Comparison of ENCODE assay signal across 8 mouse cellular contexts in genomic region chr8:72319397-72319796, GRCm38 (mm10). TPM values are rescaled to one million over a fixed set of nuclear protein-coding genes. Genes with fewer than 3 reads are reported as not detected.
DNase-seq lines count a peak whose midpoint lies in the region; ATAC-seq and TF ChIP-seq lines count a peak whose summit lies in the region.

No protein-coding gene starts in this region.

- TF ChIP-seq CTCF in Patski (IDR thresholded peaks at IDR 0.05): no peak

- DNase-seq in kidney, adult 8-10 months: no peak
- DNase-seq in Patski (ENCODE audit: low read depth, low spot score): no peak
- peak; percentile 41 for DNase-seq in forebrain, embryonic 10.5 days (ENCODE audit: extremely low spot score, low spot score)
- peak; percentile 48 for DNase-seq in kidney, postnatal 14 days
- no peak for DNase-seq in layer of hippocampus, adult 9-11 months
- no peak for DNase-seq in right cerebral cortex, postnatal 25 days

- peak overlapping the region; percentile 65 for H3K9ac ChIP-seq in kidney, embryonic 14.5 days (ENCODE audit: low read depth, low read length)
- H3K9ac ChIP-seq in neural tube, embryonic 13.5 days: peak overlapping the region; percentile 65

- peaks cover 25% of the 10 kb centered on the region for H3K27me3 ChIP-seq in kidney, embryonic 14.5 days (ENCODE audit: control insufficient read depth, insufficient read depth, low read length)
- H3K27me3 ChIP-seq in Patski: no peaks in the 10 kb centered on the region
- peaks cover 69% of the 10 kb centered on the region for H3K27me3 ChIP-seq in forebrain, embryonic 10.5 days (ENCODE audit: poor library complexity, severe bottlenecking)
- peaks cover 63% of the 10 kb centered on the region for H3K27me3 ChIP-seq in neural tube, embryonic 13.5 days

- 2% methylated on average over 44 of the region's 48 CpGs for WGBS in kidney, embryonic 14.5 days
- WGBS in forebrain, embryonic 10.5 days: under 1% methylated on average over 44 of the region's 48 CpGs
- under 1% methylated on average over 41 of the region's 48 CpGs for WGBS in neural tube, embryonic 13.5 days

- H3K9me3 ChIP-seq in kidney, embryonic 14.5 days (ENCODE audit: control insufficient read depth, low read length): no peaks in the 10 kb centered on the region
- H3K9me3 ChIP-seq in forebrain, embryonic 10.5 days: no peaks in the 10 kb centered on the region
- no peaks in the 10 kb centered on the region for H3K9me3 ChIP-seq in neural tube, embryonic 13.5 days

- POLR2A ChIA-PET in Patski (lab: Charles Lee): interaction anchor here (0.6 to 0.9 kb wide), 2 partner anchors 52 to 90 kb away, joined by 3 read pairs; no protein-coding TSS in a partner anchor

- peak overlapping the region; percentile 59 for H3K4me3 ChIP-seq in kidney, embryonic 14.5 days (ENCODE audit: low read length)
- peak overlapping the region; percentile 55 for H3K4me3 ChIP-seq in forebrain, embryonic 10.5 days
- H3K4me3 ChIP-seq in neural tube, embryonic 13.5 days: peak overlapping the region; percentile 48

- CTCF ChIA-PET in Patski (lab: Charles Lee): interaction anchor here (0.6 kb wide), 1 partner anchor 257 kb away, joined by 3 read pairs; no protein-coding TSS in a partner anchor

- H3K36me3 ChIP-seq in kidney, embryonic 14.5 days (ENCODE audit: control insufficient read depth, insufficient read depth, low read length): no peaks in the 10 kb centered on the region
- H3K36me3 ChIP-seq in forebrain, embryonic 10.5 days (replicated peaks): no peaks in the 10 kb centered on the region
- no peaks in the 10 kb centered on the region for H3K36me3 ChIP-seq in neural tube, embryonic 13.5 days

- in situ Hi-C loops in Patski (cut with MboI; ENCODE audit: low pct_unique_long_range_greater_than_20kb): no loop called here

- no peaks in the 10 kb centered on the region; the same call in 1 of the 2 replicates for H3K4me1 ChIP-seq in kidney, embryonic 14.5 days (ENCODE audit: control insufficient read depth, insufficient read depth, low read length)
- peaks cover 38% of the 10 kb centered on the region for H3K4me1 ChIP-seq in forebrain, embryonic 10.5 days
- H3K4me1 ChIP-seq in neural tube, embryonic 13.5 days (replicated peaks): peaks cover 28% of the 10 kb centered on the region

- peak; percentile 18 for ATAC-seq in kidney, embryonic 14.5 days (ENCODE audit: low FRiP score, low TSS enrichment)
- peak; percentile 10 for ATAC-seq in Patski
- peak; percentile 28; the same call in 1 of the 2 replicates for ATAC-seq in neural tube, embryonic 13.5 days (ENCODE audit: low read depth)

- no peak overlapping the region; the same call in 1 of the 2 replicates for H3K27ac ChIP-seq in kidney, embryonic 14.5 days (ENCODE audit: low read depth, low read length)
- H3K27ac ChIP-seq in forebrain, embryonic 10.5 days: peak overlapping the region; percentile 63
- no peak overlapping the region for H3K27ac ChIP-seq in neural tube, embryonic 13.5 days (replicated peaks)

- H3K4me2 ChIP-seq in kidney, embryonic 14.5 days (replicated peaks; ENCODE audit: low read depth, low read length): peak overlapping the region; percentile 86
- H3K4me2 ChIP-seq in neural tube, embryonic 13.5 days: peak overlapping the region; percentile 84

RNA-seq across cellular contexts. Expression of gene Klf2, which starts 0.6 kb away (rescaled TPM):
- polyA plus RNA-seq in kidney, embryonic 14.5 days (2014; fragmentation: Nextera tagmentation; extraction: Ambion mirVana): 12.1 and 13.9 TPM in 2 replicates
- polyA plus RNA-seq in Patski (2021): 6.7 TPM
- 2.6 and 3.0 TPM in 2 replicates for polyA plus RNA-seq in forebrain, embryonic 10.5 days (2016; fragmentation: Nextera tagmentation; extraction: Ambion mirVana)
- 6.6 and 8.3 TPM in 2 replicates for polyA plus RNA-seq in neural tube, embryonic 13.5 days (2015; fragmentation: Nextera tagmentation; extraction: Ambion mirVana)

RNA-seq across cellular contexts. Expression of gene Gm10282, which starts 14.3 kb away (rescaled TPM):
- polyA plus RNA-seq in kidney, embryonic 14.5 days (2014; fragmentation: Nextera tagmentation; extraction: Ambion mirVana): 32.7 and 38.4 TPM in 2 replicates
- polyA plus RNA-seq in Patski (2021): 28.0 TPM
- polyA plus RNA-seq in forebrain, embryonic 10.5 days (2016; fragmentation: Nextera tagmentation; extraction: Ambion mirVana): 36.7 and 41.7 TPM in 2 replicates
- 14.3 and 19.6 TPM in 2 replicates for polyA plus RNA-seq in neural tube, embryonic 13.5 days (2015; fragmentation: Nextera tagmentation; extraction: Ambion mirVana)

Comparison
In these comparisons a context has a peak if more than half of its experiments do, and no peak if none do; other contexts are left out.
1. DNase-seq: peak in forebrain, embryonic 10.5 days (single experiment) and kidney, postnatal 14 days (single experiment); none in kidney, adult 8-10 months (0 of 2), Patski (single experiment), layer of hippocampus, adult 9-11 months (single experiment) and right cerebral cortex, postnatal 25 days (single experiment).
2. Peak in every context shown above with its lines, with median percentiles within 50 percentile points of each other: ATAC-seq and H3K4me3 ChIP-seq.